Mouse (Mus musculus) ES-Bruce4 (cell line): ENCODE data around the gene Csrnp3. TPM values are rescaled to one million over a fixed set of nuclear protein-coding genes. Genes with fewer than 3 reads are reported as not detected.

Experiments
- H3K27ac ChIP-seq: 2 replicates; pipeline ENCODE4 v1.5.1; 2012; ENCODE audit warnings: low read length, inconsistent platforms; ENCODE audit not compliant: insufficient read depth
- H3K27me3 ChIP-seq: 2 replicates; pipeline ENCODE4 v1.6.1; 2012; ENCODE audit warnings: mild to moderate bottlenecking, low read length, inconsistent platforms; ENCODE audit not compliant: control insufficient read depth, poor library complexity, insufficient read depth, severe bottlenecking
- H3K36me3 ChIP-seq: 2 replicates; pipeline ENCODE4 v1.6.1; 2012; ENCODE audit warnings: inconsistent platforms, mild to moderate bottlenecking, low read length, moderate library complexity; ENCODE audit not compliant: control insufficient read depth, poor library complexity, insufficient read depth, severe bottlenecking
- H3K4me1 ChIP-seq: one replicate; pipeline ENCODE4 v1.8.1; 2011; ENCODE audit warnings: low read length; ENCODE audit not compliant: control insufficient read depth, insufficient read depth
- H3K4me3 ChIP-seq: 2 replicates; pipeline ENCODE4 v1.5.1; 2011; ENCODE audit warnings: low read depth, mild to moderate bottlenecking, low read length
- H3K9ac ChIP-seq: 2 replicates; pipeline ENCODE4 v1.6.1; 2012; ENCODE audit warnings: low read depth, mild to moderate bottlenecking, inconsistent platforms; ENCODE audit not compliant: poor library complexity, severe bottlenecking
- H3K9me3 ChIP-seq: replicated peaks from 2 replicates; pipeline ENCODE4 v1.6.1; 2012; ENCODE audit warnings: mild to moderate bottlenecking, low read length, inconsistent platforms; ENCODE audit not compliant: control insufficient read depth, poor library complexity, insufficient read depth, severe bottlenecking
- CTCF ChIP-seq: IDR thresholded peaks from one replicate; pipeline ENCODE4 v1.8.1; 2011; ENCODE audit warnings: low read depth, low read length
- EP300 ChIP-seq: IDR thresholded peaks from 2 replicates; pipeline ENCODE4 v1.6.1; 2011; ENCODE audit warnings: low read depth, low read length; ENCODE audit not compliant: insufficient read depth
- POLR2A ChIP-seq: IDR thresholded peaks from one replicate; pipeline ENCODE4 v1.8.1; 2011; ENCODE audit warnings: low read length; ENCODE audit not compliant: insufficient read depth
- polyA plus RNA-seq: library from polyadenylated mRNA; stranded (reverse); fragments of >200 nt; gene quantifications from 2 replicates; pipeline ENCODE4 v1.2.4, GENCODE M21; 2011; ENCODE audit warnings: low read depth; ENCODE audit not compliant: missing spikeins, insufficient read depth, insufficient read length

The Csrnp3 gene
- polyA plus RNA-seq, 1 experiment, result 5.1 TPM

- Histone ChIP-seq H3K9ac (no peak overlapping the region), H3K4me3 (no peak overlapping the region), H3K4me1 (no peaks in the 10 kb centered on the region), H3K27me3 (no peaks in the 10 kb centered on the region), H3K36me3 (no peaks in the 10 kb centered on the region), H3K9me3 (no peaks in the 10 kb centered on the region), H3K27ac (no peak overlapping the region)
- TF ChIP-seq CTCF (no peak), POLR2A (no peak), EP300 (no peak)
Measured at GRCm38 (mm10) chr2:65859767-65860727, 14.5 kb downstream of the Csrnp3 start.

- no peak for TF ChIP-seq EP300
- no peak for TF ChIP-seq POLR2A
- no peak for TF ChIP-seq CTCF
- H3K36me3 ChIP-seq, result no peaks in the 10 kb centered on the region
- no peaks in the 10 kb centered on the region for H3K27me3 ChIP-seq
- H3K27ac ChIP-seq, result no peak overlapping the region
- no peak overlapping the region for H3K4me3 ChIP-seq
- no peaks in the 10 kb centered on the region for H3K9me3 ChIP-seq
- no peak overlapping the region for H3K9ac ChIP-seq
- H3K4me1 ChIP-seq, result no peaks in the 10 kb centered on the region
Measured at GRCm38 (mm10) chr2:65864778-65865339, 19.3 kb downstream of the Csrnp3 start.

- H3K9ac ChIP-seq, result no peak overlapping the region
- H3K27ac ChIP-seq, result no peak overlapping the region
- H3K4me3 ChIP-seq, result 0 out of 2 replicates have a peak overlapping the region, but pooled peaks have one; percentile 29
- no peaks in the 10 kb centered on the region for H3K9me3 ChIP-seq
- H3K36me3 ChIP-seq, result no peaks in the 10 kb centered on the region
- TF ChIP-seq EP300 (no peak), POLR2A (no peak), CTCF (no peak)
- H3K27me3 ChIP-seq, result no peaks in the 10 kb centered on the region
- H3K4me1 ChIP-seq, result no peaks in the 10 kb centered on the region
Measured at GRCm38 (mm10) chr2:65870919-65871582, 25.5 kb downstream of the Csrnp3 start.

GRCm38 (mm10) chr2:65891590-65891989 lies 46.0 kb downstream of the Csrnp3 start:
- no peak for TF ChIP-seq CTCF
- TF ChIP-seq POLR2A, result no peak
- TF ChIP-seq EP300, result no peak
- no peak overlapping the region for H3K27ac ChIP-seq
- H3K9ac ChIP-seq, result no peak overlapping the region
- H3K9me3 ChIP-seq, result no peaks in the 10 kb centered on the region
- no peaks in the 10 kb centered on the region; the same call in 1 of the 2 replicates for H3K36me3 ChIP-seq
- H3K4me3 ChIP-seq, result no peak overlapping the region
- H3K27me3 ChIP-seq, result no peaks in the 10 kb centered on the region
- H3K4me1 ChIP-seq, result no peaks in the 10 kb centered on the region

GRCm38 (mm10) chr2:65893241-65893640 lies 47.7 kb downstream of the Csrnp3 start:
- no peaks in the 10 kb centered on the region for H3K9me3 ChIP-seq
- H3K27ac ChIP-seq, result no peak overlapping the region
- no peak overlapping the region for H3K9ac ChIP-seq
- no peaks in the 10 kb centered on the region; the same call in 1 of the 2 replicates for H3K36me3 ChIP-seq
- no peak for TF ChIP-seq POLR2A
- TF ChIP-seq CTCF, result no peak
- no peak for TF ChIP-seq EP300
- H3K27me3 ChIP-seq, result no peaks in the 10 kb centered on the region
- H3K4me3 ChIP-seq, result no peak overlapping the region
- H3K4me1 ChIP-seq, result no peaks in the 10 kb centered on the region
